Mouse (Mus musculus) stomach, embryonic 15.5 days (tissue): ENCODE results near the gene Ssh2. TPM values are rescaled to one million over a fixed set of nuclear protein-coding genes. Genes with fewer than 3 reads are reported as not detected.
"Not testable (repeated sequence)": the region's sequence is repeated elsewhere in the genome, so short reads cannot be mapped to it uniquely, and the experiment has no call there.

Experiments used
- ATAC-seq: fragments of 200-750 bp; cut with Nextera tagmentation; 2 replicates; pipeline ENCODE4 v1.8.0; 2017; ENCODE audit warnings: low read depth, moderate number of reproducible peaks, moderate TSS enrichment; ENCODE audit not compliant: insufficient read depth, low FRiP score
- H3K27ac ChIP-seq: fragments of 300-500 bp; sonication (generic); 2 replicates; pipeline ENCODE4 v1.5.1; 2015; ENCODE audit warnings: mild to moderate bottlenecking, inconsistent platforms
- H3K27me3 ChIP-seq: fragments of 300-500 bp; sonication (generic); replicated peaks from 2 replicates; pipeline ENCODE4 v1.6.1; 2015; ENCODE audit warnings: inconsistent platforms
- H3K36me3 ChIP-seq: fragments of 300-500 bp; sonication (generic); 2 replicates; pipeline ENCODE4 v1.6.1; 2015; ENCODE audit warnings: inconsistent platforms
- H3K4me1 ChIP-seq: fragments of 300-500 bp; sonication (generic); 2 replicates; pipeline ENCODE4 v1.6.1; 2015; ENCODE audit warnings: inconsistent platforms
- H3K4me2 ChIP-seq: fragments of 300-500 bp; sonication (generic); 2 replicates; pipeline ENCODE4 v1.6.1; 2015; ENCODE audit warnings: mild to moderate bottlenecking, inconsistent platforms
- H3K4me3 ChIP-seq: fragments of 300-500 bp; sonication (generic); replicated peaks from 2 replicates; pipeline ENCODE4 v1.5.1; 2015; ENCODE audit warnings: inconsistent platforms
- H3K9ac ChIP-seq: fragments of 300-500 bp; sonication (generic); 2 replicates; pipeline ENCODE4 v1.6.1; 2015; ENCODE audit warnings: inconsistent platforms
- H3K9me3 ChIP-seq: fragments of 300-500 bp; sonication (generic); 2 replicates; pipeline ENCODE4 v1.6.1; 2016; ENCODE audit warnings: inconsistent platforms
- WGBS: fragments of 180-500 bp; shearing (Covaris S2); methylation state at CpG from one replicate; pipeline ENCODE4 v1.1.7; 2015; 5-methylcytosine and 5-hydroxymethylcytosine counted together
- polyA plus RNA-seq: library from polyadenylated mRNA; unstranded; fragments of >200 nt; fragmentation: Nextera tagmentation; extraction: Ambion mirVana; gene quantifications from 2 replicates; pipeline ENCODE4 v1.2.1, GENCODE M21; 2015

The Ssh2 gene
- polyA plus RNA-seq, 1 experiment from 2014 or later: 6.9 TPM

GRCm38 (mm10) chr11:77235267-77235666 lies 19.2 kb downstream of the Ssh2 start:
- Histone ChIP-seq H3K36me3 (no peaks in the 10 kb centered on the region), H3K4me1 (no peaks in the 10 kb centered on the region), H3K27me3 (no peaks in the 10 kb centered on the region), H3K4me3 (no peak overlapping the region), H3K9me3 (no peaks in the 10 kb centered on the region), H3K9ac (no peak overlapping the region), H3K27ac (no peak overlapping the region), H3K4me2 (no peak overlapping the region)
- WGBS: 98% methylated on average over 1 of the region's 1 CpGs
- ATAC-seq: no peak

- H3K36me3 ChIP-seq: no peaks in the 10 kb centered on the region
- H3K9me3 ChIP-seq: no peaks in the 10 kb centered on the region
- no peak overlapping the region for H3K4me2 ChIP-seq
- no peak overlapping the region for H3K4me3 ChIP-seq
- WGBS: 83% methylated on average over 1 of the region's 1 CpGs
- H3K27ac ChIP-seq: no peak overlapping the region
- ATAC-seq: no peak
- H3K9ac ChIP-seq: no peak overlapping the region
- H3K27me3 ChIP-seq: no peaks in the 10 kb centered on the region
- no peaks in the 10 kb centered on the region for H3K4me1 ChIP-seq
Measured at GRCm38 (mm10) chr11:77239658-77240345, 23.7 kb downstream of the Ssh2 start.

GRCm38 (mm10) chr11:77240466-77241246 lies 24.6 kb downstream of the Ssh2 start:
- Histone ChIP-seq H3K9me3 (no peaks in the 10 kb centered on the region), H3K36me3 (no peaks in the 10 kb centered on the region), H3K4me3 (no peak overlapping the region), H3K27ac (no peak overlapping the region), H3K4me1 (no peaks in the 10 kb centered on the region), H3K9ac (no peak overlapping the region), H3K4me2 (no peak overlapping the region), H3K27me3 (no peaks in the 10 kb centered on the region)
- ATAC-seq: no peak
- WGBS: 81% methylated on average over 7 of the region's 7 CpGs

- Histone ChIP-seq H3K4me1 (no peaks in the 10 kb centered on the region), H3K4me2 (no peak overlapping the region), H3K9ac (no peak overlapping the region), H3K27me3 (no peaks in the 10 kb centered on the region), H3K36me3 (no peaks in the 10 kb centered on the region), H3K27ac (no peak overlapping the region), H3K9me3 (no peaks in the 10 kb centered on the region), H3K4me3 (no peak overlapping the region)
- WGBS: 43% methylated on average over 2 of the region's 2 CpGs
- no peak for ATAC-seq
Measured at GRCm38 (mm10) chr11:77242912-77243311, 26.8 kb downstream of the Ssh2 start.

GRCm38 (mm10) chr11:77252826-77253225 lies 36.7 kb downstream of the Ssh2 start:
- Histone ChIP-seq H3K9ac (no peak overlapping the region), H3K27me3 (no peaks in the 10 kb centered on the region), H3K4me2 (no peak overlapping the region), H3K27ac (no peak overlapping the region), H3K36me3 (no peaks in the 10 kb centered on the region), H3K4me3 (no peak overlapping the region), H3K4me1 (no peaks in the 10 kb centered on the region), H3K9me3 (no peaks in the 10 kb centered on the region)
- ATAC-seq: no peak
- 72% methylated on average over 2 of the region's 2 CpGs for WGBS

GRCm38 (mm10) chr11:77259441-77259840 lies 43.4 kb downstream of the Ssh2 start:
- 40% methylated on average over 2 of the region's 2 CpGs for WGBS
- no peaks in the 10 kb centered on the region for H3K4me1 ChIP-seq
- ATAC-seq: no peak

GRCm38 (mm10) chr11:77267401-77267800 lies 51.3 kb downstream of the Ssh2 start:
- Histone ChIP-seq H3K9me3 (no peaks in the 10 kb centered on the region), H3K4me3 (no peak overlapping the region), H3K9ac (no peak overlapping the region), H3K27ac (no peak overlapping the region), H3K4me1 (no peaks in the 10 kb centered on the region), H3K36me3 (no peaks in the 10 kb centered on the region), H3K4me2 (no peak overlapping the region), H3K27me3 (no peaks in the 10 kb centered on the region)
- ATAC-seq: no peak
- 55% methylated on average over 2 of the region's 2 CpGs for WGBS

More at GRCm38 (mm10) chr11:77259441-77259840, 43.4 kb downstream of the Ssh2 start:
- H3K9me3 ChIP-seq: no peaks in the 10 kb centered on the region
- H3K4me3 ChIP-seq: no peak overlapping the region
- H3K9ac ChIP-seq: no peak overlapping the region
- no peak overlapping the region for H3K4me2 ChIP-seq
- H3K27me3 ChIP-seq: no peaks in the 10 kb centered on the region
- no peak overlapping the region for H3K27ac ChIP-seq
- no peaks in the 10 kb centered on the region for H3K36me3 ChIP-seq

GRCm38 (mm10) chr11:77276000-77276399 lies 59.9 kb downstream of the Ssh2 start:
- H3K9ac ChIP-seq: no peak overlapping the region
- H3K36me3 ChIP-seq: no peaks in the 10 kb centered on the region
- no peaks in the 10 kb centered on the region for H3K9me3 ChIP-seq
- no peak for ATAC-seq
- no peak overlapping the region for H3K4me3 ChIP-seq
- no peak overlapping the region for H3K27ac ChIP-seq
- H3K27me3 ChIP-seq: no peaks in the 10 kb centered on the region
- no peaks in the 10 kb centered on the region for H3K4me1 ChIP-seq
- H3K4me2 ChIP-seq: no peak overlapping the region
- 90% methylated on average over 2 of the region's 2 CpGs for WGBS

- H3K36me3 ChIP-seq, H3K4me2 ChIP-seq, H3K4me3 ChIP-seq, H3K4me1 ChIP-seq, ATAC-seq, H3K9me3 ChIP-seq, H3K27ac ChIP-seq, H3K27me3 ChIP-seq, H3K9ac ChIP-seq: not testable (repeated sequence)
- 94% methylated on average over 1 of the region's 1 CpGs for WGBS
Measured at GRCm38 (mm10) chr11:77278538-77278937, 62.5 kb downstream of the Ssh2 start.

GRCm38 (mm10) chr11:77280219-77280618 lies 64.1 kb downstream of the Ssh2 start:
- WGBS: 54% methylated on average over 1 of the region's 1 CpGs
- H3K27ac ChIP-seq: no peak overlapping the region
- no peaks in the 10 kb centered on the region for H3K4me1 ChIP-seq
- H3K27me3 ChIP-seq: no peaks in the 10 kb centered on the region
- H3K9me3 ChIP-seq: no peaks in the 10 kb centered on the region
- ATAC-seq: no peak
- H3K4me3 ChIP-seq: no peak overlapping the region
- no peaks in the 10 kb centered on the region for H3K36me3 ChIP-seq
- H3K9ac ChIP-seq: no peak overlapping the region
- H3K4me2 ChIP-seq: no peak overlapping the region

- Histone ChIP-seq H3K9me3 (no peaks in the 10 kb centered on the region), H3K27ac (no peak overlapping the region), H3K27me3 (no peaks in the 10 kb centered on the region), H3K9ac (no peak overlapping the region), H3K36me3 (no peaks in the 10 kb centered on the region), H3K4me3 (no peak overlapping the region), H3K4me1 (no peaks in the 10 kb centered on the region), H3K4me2 (no peak overlapping the region)
- ATAC-seq: no peak
- 66% methylated on average over 4 of the region's 4 CpGs for WGBS
Measured at GRCm38 (mm10) chr11:77291447-77291846, 75.4 kb downstream of the Ssh2 start.

- H3K4me1 ChIP-seq, H3K36me3 ChIP-seq, H3K9me3 ChIP-seq, H3K9ac ChIP-seq, H3K4me2 ChIP-seq, H3K4me3 ChIP-seq, H3K27me3 ChIP-seq, H3K27ac ChIP-seq, ATAC-seq: not testable (repeated sequence)
- WGBS: 94% methylated on average over 11 of the region's 11 CpGs
Measured at GRCm38 (mm10) chr11:77293673-77294072, 77.6 kb downstream of the Ssh2 start.
